Mouse (Mus musculus) midbrain, embryonic 11.5 days (tissue): ENCODE measurements around the gene Mogat2. TPM values are rescaled to one million over a fixed set of nuclear protein-coding genes. Genes with fewer than 3 reads are reported as not detected.
A peak's percentile ranks its signal among the peaks of the same experiment; 100 is the strongest.

Experiments used
- ATAC-seq: fragments of 200-750 bp; cut with Nextera tagmentation; 2 replicates; pipeline ENCODE4 v1.8.0; 2017; ENCODE audit warnings: moderate TSS enrichment, moderate library complexity; ENCODE audit not compliant: low FRiP score
- DNase-seq: peaks from one replicate; pipeline ENCODE4 v3.0.0; 2015; ENCODE audit warnings: low spot score; ENCODE audit errors: missing footprints
- H3K27ac ChIP-seq: fragments of 300-500 bp; sonication (generic); 2 replicates; pipeline ENCODE4 v1.5.1; 2014; ENCODE audit warnings: low read depth, low read length
- H3K27me3 ChIP-seq: fragments of 300-500 bp; sonication (generic); 2 replicates; pipeline ENCODE4 v1.6.1; 2014; ENCODE audit warnings: mild to moderate bottlenecking, low read length, moderate library complexity, mixed read lengths; ENCODE audit not compliant: control insufficient read depth, insufficient read depth
- H3K36me3 ChIP-seq: fragments of 300-500 bp; sonication (generic); 2 replicates; pipeline ENCODE4 v1.6.1; 2014; ENCODE audit warnings: mild to moderate bottlenecking, low read length, moderate library complexity, mixed read lengths; ENCODE audit not compliant: control insufficient read depth, insufficient read depth
- H3K4me1 ChIP-seq: fragments of 300-500 bp; sonication (generic); 2 replicates; pipeline ENCODE4 v1.6.1; 2014; ENCODE audit warnings: low read length; ENCODE audit not compliant: control insufficient read depth, insufficient read depth
- H3K4me2 ChIP-seq: fragments of 300-500 bp; sonication (generic); 2 replicates; pipeline ENCODE4 v1.6.1; 2014; ENCODE audit warnings: mild to moderate bottlenecking, moderate library complexity
- H3K4me3 ChIP-seq: fragments of 300-500 bp; sonication (generic); 2 replicates; pipeline ENCODE4 v1.5.1; 2014; ENCODE audit warnings: low read depth, low read length
- H3K9ac ChIP-seq: fragments of 300-500 bp; sonication (generic); 2 replicates; pipeline ENCODE4 v1.6.1; 2014; ENCODE audit warnings: low read length
- H3K9me3 ChIP-seq: fragments of 300-500 bp; sonication (generic); 2 replicates; pipeline ENCODE4 v1.6.1; 2016; ENCODE audit warnings: low read length; ENCODE audit not compliant: control insufficient read depth
- WGBS: fragments of 180-500 bp; shearing (Covaris S2); extraction: QIAGEN DNeasy Blood & Tissue Kit; methylation state at CpG from one replicate; pipeline ENCODE4 v1.1.7; 2014; 5-methylcytosine and 5-hydroxymethylcytosine counted together
- polyA plus RNA-seq: library from polyadenylated mRNA; unstranded; fragments of >200 nt; fragmentation: Nextera tagmentation; extraction: Ambion mirVana; gene quantifications from 2 replicates; pipeline ENCODE4 v1.2.1, GENCODE M21; 2014

Gene Mogat2
- polyA plus RNA-seq, 1 experiment from 2014 or later, result 13.0 TPM

DNA sequence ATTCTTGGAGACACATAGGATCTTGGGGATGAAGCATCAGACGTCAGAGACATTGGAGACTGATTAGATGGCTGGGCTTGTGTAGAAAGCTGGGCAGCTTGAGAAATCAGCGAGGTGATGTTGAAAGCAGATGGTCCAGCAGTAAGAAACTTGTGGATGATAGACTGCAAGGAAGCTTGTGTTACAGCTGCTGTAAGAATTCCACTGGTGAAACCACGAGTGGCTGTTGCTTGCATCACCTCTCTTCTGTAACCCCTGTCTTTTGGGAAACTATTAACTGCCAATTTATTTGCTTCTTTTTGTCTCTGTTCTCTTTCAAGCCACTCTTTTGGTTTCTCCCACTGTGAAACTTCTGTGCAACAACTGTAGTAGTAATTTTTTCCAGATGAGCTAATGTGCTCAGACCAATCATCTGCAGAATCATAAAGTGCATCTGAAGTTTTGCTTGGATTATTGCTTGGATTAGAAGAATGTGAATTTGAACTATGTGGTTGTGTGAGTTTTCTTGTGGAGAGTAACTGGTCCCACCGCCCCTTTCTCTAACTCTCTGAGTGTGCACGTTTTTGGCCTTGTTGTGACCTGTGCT lies 9.8 kb upstream of the Mogat2 start:
- Histone ChIP-seq H3K4me3 (no peak overlapping the region), H3K9me3 (no peaks in the 10 kb centered on the region), H3K9ac (no peak overlapping the region), H3K27me3 (peaks cover 9% of the 10 kb centered on the region), H3K36me3 (no peaks in the 10 kb centered on the region), H3K4me1 (no peaks in the 10 kb centered on the region; the same call in 1 of the 2 replicates), H3K27ac (no peak overlapping the region), H3K4me2 (no peak overlapping the region)
- ATAC-seq (no peak), DNase-seq (no peak)
- WGBS, result 43% methylated on average over 5 of the region's 5 CpGs

DNA sequence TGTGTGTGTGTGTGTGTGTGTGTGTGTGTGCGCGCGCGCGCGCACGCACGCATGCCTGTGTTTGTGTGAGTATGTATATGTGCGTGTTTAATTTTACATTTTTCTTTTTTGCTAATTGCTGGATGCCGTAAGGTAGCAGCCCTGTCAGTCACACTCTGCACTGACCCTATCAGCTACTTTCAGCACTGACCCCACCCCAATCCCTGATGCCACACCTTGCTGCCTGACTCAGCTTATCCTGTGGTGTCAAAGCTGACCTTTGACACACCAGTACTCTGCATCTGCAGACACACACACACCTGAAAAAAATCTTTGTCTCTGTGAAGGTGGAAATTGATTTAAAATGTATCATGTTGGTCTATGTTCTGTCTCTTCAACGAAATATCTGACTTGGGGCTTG lies 3.7 kb upstream of the Mogat2 start:
- no peak for ATAC-seq
- H3K27me3 ChIP-seq, result no peaks in the 10 kb centered on the region

DNA sequence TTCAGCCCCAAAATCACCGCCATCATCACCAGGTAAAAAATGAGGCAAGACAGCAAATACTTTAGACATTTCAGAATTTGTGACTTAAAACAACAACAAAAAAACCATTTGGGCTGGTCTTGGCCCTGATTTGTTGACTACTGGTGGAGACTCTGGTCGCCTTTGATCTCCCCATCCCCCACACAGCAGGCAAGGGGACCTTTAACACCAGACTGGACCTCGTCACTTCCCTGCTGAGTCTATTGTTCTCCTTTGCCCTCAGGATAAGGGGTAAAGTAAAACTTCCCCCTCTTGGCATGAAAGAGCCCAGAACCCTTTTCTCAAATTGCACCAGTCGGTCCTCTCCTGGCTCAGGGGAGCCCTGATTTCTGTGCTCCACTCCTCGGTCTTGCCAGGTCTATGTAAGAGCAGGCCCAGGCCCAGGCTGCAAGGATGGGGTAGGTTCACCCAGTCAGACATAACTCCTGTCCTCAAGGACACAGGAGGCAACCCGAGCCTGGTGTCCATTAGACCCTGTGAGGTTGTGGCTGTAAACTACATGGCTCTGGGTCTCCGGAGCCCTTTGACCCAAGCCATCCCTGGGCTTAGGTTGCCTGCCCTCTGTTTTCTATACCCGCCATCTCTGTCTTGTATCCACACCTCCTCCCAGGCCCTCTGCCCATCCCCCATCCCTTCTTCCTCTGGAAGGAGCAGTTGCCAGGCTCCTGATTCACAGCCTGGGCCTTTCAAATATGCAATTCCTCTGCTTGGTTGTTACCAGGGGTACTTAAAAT lies 1.3 kb downstream of the Mogat2 start:
- DNase-seq (peak; percentile 87), ATAC-seq (no peak)
- Histone ChIP-seq H3K27ac (peak overlapping the region; percentile 35), H3K27me3 (no peaks in the 10 kb centered on the region), H3K4me1 (peaks cover 13% of the 10 kb centered on the region), H3K36me3 (no peaks in the 10 kb centered on the region), H3K9ac (no peak overlapping the region), H3K4me3 (no peak overlapping the region), H3K9me3 (no peaks in the 10 kb centered on the region), H3K4me2 (no peak overlapping the region)
- 11% methylated on average over 8 of the region's 8 CpGs for WGBS

More for the DNA sequence above, 3.7 kb upstream of the Mogat2 start:
- H3K4me1 ChIP-seq, result peaks cover 8% of the 10 kb centered on the region
- H3K4me2 ChIP-seq, result no peak overlapping the region
- no peak overlapping the region for H3K9ac ChIP-seq
- H3K36me3 ChIP-seq, result no peaks in the 10 kb centered on the region
- 91% methylated on average over 11 of the region's 11 CpGs for WGBS
- DNase-seq, result no peak
- H3K9me3 ChIP-seq, result no peaks in the 10 kb centered on the region
- H3K27ac ChIP-seq, result no peak overlapping the region
- no peak overlapping the region for H3K4me3 ChIP-seq

DNA sequence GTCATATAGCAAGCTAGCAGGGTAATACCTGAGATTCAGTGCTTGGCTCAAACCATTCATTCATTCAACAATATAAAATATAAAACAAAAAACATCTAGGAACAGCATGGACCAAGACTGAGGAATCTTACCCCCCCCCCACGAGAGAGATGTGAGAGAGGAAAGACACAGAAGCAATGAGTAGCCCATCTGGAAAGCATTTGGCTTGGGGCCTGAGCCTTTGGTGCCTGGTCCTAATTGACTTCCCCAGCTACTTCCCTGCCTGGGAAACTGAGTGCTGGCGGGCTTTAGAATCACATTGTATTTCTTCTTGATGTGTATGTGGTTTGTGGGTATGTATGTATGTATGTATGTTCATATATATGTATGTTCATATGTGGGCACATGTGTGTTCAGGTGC lies 2.8 kb downstream of the Mogat2 start:
- WGBS, result 68% methylated on average over 2 of the region's 2 CpGs

DNA sequence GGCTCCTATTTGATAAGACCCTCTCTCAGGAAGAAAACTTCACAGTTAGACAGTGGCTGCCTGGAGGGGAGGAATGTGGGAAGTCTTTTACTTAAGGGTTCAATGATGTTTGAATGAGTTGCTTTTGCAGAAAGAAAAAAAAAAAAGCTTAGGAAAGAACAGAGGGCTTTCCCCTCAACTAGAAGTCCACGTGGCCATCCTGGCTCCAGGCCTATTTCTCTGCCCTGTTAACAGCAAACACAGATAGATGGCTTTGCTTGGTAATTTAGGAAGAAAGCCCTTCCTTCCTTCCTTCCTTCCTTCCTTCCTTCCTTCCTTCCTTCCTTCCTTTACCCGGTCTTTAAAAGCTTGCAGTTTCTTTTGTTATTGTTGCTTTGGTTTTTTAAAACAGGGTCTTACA lies 3.5 kb downstream of the Mogat2 start:
- 57% methylated on average over 2 of the region's 2 CpGs for WGBS
- Histone ChIP-seq H3K9ac (no peak overlapping the region), H3K27me3 (no peaks in the 10 kb centered on the region), H3K4me2 (no peak overlapping the region), H3K4me1 (peaks cover 13% of the 10 kb centered on the region), H3K36me3 (no peaks in the 10 kb centered on the region), H3K4me3 (no peak overlapping the region), H3K9me3 (no peaks in the 10 kb centered on the region), H3K27ac (no peak overlapping the region)
- no peak for ATAC-seq
- no peak for DNase-seq

More for the DNA sequence above, 2.8 kb downstream of the Mogat2 start:
- no peaks in the 10 kb centered on the region for H3K36me3 ChIP-seq
- no peak for DNase-seq
- no peak overlapping the region for H3K4me2 ChIP-seq
- no peak overlapping the region for H3K9ac ChIP-seq
- H3K4me3 ChIP-seq, result no peak overlapping the region
- H3K4me1 ChIP-seq, result peaks cover 13% of the 10 kb centered on the region
- no peaks in the 10 kb centered on the region for H3K9me3 ChIP-seq
- no peak overlapping the region for H3K27ac ChIP-seq
- no peaks in the 10 kb centered on the region for H3K27me3 ChIP-seq
- no peak for ATAC-seq

DNA sequence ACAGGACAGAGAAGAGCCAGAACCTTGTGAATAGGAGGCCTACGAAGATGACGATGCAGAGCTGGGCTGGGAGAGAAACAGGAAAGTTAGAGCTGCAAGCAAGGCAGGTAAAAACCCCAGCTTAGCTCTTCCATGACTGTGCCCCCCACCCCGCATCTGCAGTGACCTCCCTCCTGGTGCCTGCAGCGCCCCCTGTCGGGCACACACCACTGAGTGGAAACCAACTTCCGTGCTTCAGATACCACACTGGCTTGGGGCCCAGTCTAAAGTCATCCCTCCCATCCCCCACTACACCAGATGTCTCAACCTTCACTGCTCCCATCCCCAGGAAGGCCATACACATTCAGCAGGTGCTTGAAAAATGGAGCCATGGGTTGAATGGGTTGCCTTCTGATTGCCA lies 5.8 kb downstream of the Mogat2 start:
- Histone ChIP-seq H3K36me3 (no peaks in the 10 kb centered on the region), H3K9me3 (no peaks in the 10 kb centered on the region), H3K9ac (no peak overlapping the region), H3K4me1 (peaks cover 10% of the 10 kb centered on the region), H3K4me2 (no peak overlapping the region), H3K27me3 (no peaks in the 10 kb centered on the region), H3K4me3 (no peak overlapping the region), H3K27ac (no peak overlapping the region)
- DNase-seq (no peak), ATAC-seq (no peak)
- 66% methylated on average over 6 of the region's 6 CpGs for WGBS

DNA sequence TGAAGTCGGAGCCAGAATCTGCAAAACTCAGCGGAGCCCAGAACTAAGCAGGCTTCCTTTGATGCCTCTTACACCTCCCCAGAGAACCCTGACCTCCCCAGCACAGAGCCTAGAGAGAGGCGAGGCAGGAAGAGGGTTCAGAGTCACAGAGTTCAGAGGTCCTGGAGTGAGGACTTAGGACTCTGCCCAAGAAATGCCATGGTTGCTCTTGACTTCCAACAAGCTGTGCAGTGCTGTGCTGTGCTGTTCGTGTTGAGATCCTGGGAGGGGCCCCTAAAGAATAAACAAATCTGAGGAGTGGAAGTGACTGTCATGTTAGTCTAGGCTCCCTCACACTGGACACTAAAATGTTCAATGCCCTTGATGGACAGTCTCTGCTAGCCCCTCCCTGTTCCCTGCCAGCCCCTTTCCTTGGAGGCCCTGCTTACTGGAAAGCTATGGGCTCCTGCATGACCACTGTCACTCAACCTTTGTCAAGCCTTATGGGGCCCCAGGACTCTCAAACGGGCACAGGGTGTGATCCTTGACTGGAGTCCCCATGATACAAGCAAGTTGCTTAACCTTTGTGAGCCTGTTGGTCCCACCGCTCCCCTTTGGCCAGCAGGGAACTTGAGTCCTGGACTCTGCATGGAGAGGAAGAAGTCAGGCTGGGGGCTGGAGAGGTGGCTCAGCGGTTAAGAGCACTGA lies 8.2 kb downstream of the Mogat2 start:
- H3K9me3 ChIP-seq, result no peaks in the 10 kb centered on the region
- H3K4me1 ChIP-seq, result no peaks in the 10 kb centered on the region
- ATAC-seq, result no peak; the same call in 1 of the 2 replicates
- H3K9ac ChIP-seq, result no peak overlapping the region
- no peak overlapping the region for H3K4me3 ChIP-seq
- no peaks in the 10 kb centered on the region for H3K27me3 ChIP-seq
- no peak for DNase-seq
- no peak overlapping the region for H3K4me2 ChIP-seq
- WGBS, result 74% methylated on average over 7 of the region's 7 CpGs
- H3K36me3 ChIP-seq, result no peaks in the 10 kb centered on the region
- H3K27ac ChIP-seq, result no peak overlapping the region

DNA sequence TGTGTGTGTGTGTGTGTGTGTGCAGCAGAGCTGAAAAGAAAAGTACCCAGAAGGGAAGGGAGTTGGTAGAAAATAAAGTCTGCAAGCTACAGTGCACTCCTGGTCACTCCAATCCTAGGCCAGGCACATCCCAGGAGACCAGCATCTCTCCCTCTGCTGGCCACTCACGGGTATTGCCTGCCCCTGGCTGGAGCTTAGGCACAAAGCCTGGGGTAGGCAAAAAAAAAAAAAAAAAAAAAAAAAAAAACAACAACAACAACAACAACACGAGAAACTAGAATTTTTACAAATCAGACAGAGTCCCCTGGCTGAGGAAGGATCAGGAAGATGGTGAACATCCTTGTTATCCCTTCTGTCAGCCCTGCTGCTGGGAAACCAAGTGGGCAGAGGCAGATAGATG lies 9.0 kb downstream of the Mogat2 start:
- Histone ChIP-seq H3K9me3 (no peaks in the 10 kb centered on the region), H3K36me3 (no peaks in the 10 kb centered on the region), H3K27me3 (no peaks in the 10 kb centered on the region), H3K4me1 (no peaks in the 10 kb centered on the region), H3K9ac (no peak overlapping the region), H3K4me3 (no peak overlapping the region), H3K4me2 (no peak overlapping the region), H3K27ac (no peak overlapping the region)
- WGBS, result 23% methylated on average over 2 of the region's 2 CpGs
- 0 out of 2 replicates have a peak, but pooled peaks have one; percentile 42 for ATAC-seq
- DNase-seq, result peak; percentile 87

DNA sequence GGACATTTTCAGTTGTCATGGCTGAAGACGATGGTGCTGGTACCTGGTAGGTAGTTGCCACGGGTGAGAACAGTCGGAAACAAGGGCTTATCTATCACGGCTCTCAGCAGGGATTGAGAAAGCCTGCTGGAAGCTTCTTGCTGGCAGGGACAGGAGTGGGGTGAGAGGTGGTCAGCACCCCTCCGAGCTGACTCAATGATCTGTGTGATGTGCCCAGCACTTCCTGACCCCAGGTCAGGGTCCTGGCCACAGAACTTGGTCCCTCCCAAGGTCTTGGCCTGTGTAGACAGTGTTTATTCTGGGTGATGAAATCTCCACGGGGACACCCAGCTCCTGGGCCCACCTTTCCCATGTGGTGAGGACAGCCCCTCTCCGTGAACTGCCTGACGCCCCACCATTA lies 9.6 kb downstream of the Mogat2 start:
- DNase-seq, result no peak
- H3K27ac ChIP-seq, result no peak overlapping the region
- H3K4me3 ChIP-seq, result no peak overlapping the region
- no peaks in the 10 kb centered on the region for H3K9me3 ChIP-seq
- H3K9ac ChIP-seq, result no peak overlapping the region
- WGBS, result 84% methylated on average over 8 of the region's 8 CpGs
- H3K4me2 ChIP-seq, result no peak overlapping the region
- H3K27me3 ChIP-seq, result no peaks in the 10 kb centered on the region
- H3K36me3 ChIP-seq, result no peaks in the 10 kb centered on the region
- ATAC-seq, result no peak
- no peaks in the 10 kb centered on the region for H3K4me1 ChIP-seq
